In genomic region chr11:49901659-49902458, GRCm38 (mm10) we compare ENCODE assay signal across 8 mouse cellular contexts. TPM values are rescaled to one million over a fixed set of nuclear protein-coding genes. Genes with fewer than 3 reads are reported as not detected.
DNase-seq lines count a peak whose midpoint lies in the region; ATAC-seq and TF ChIP-seq lines count a peak whose summit lies in the region.

Gene Rasgef1c (plus strand): TSS chr11:49901835.

- H3K4me1 ChIP-seq in ES-Bruce4 (ENCODE audit: control insufficient read depth, insufficient read depth, low read length) = no peaks in the 10 kb centered on the region
- H3K4me1 ChIP-seq in cerebellum, adult 2 months (ENCODE audit: control insufficient read depth, insufficient read depth, low read length) = 0 out of 2 replicates have a peak, but pooled peaks cover 3% of the 10 kb centered on the region
- H3K4me1 ChIP-seq in forebrain, embryonic 15.5 days = peaks cover 4% of the 10 kb centered on the region
- H3K4me1 ChIP-seq in neural tube, embryonic 15.5 days = peaks cover 18% of the 10 kb centered on the region

- TF ChIP-seq POLR2A in ES-Bruce4 (IDR thresholded peaks at IDR 0.05; ENCODE audit: insufficient read depth, low read length) = no peak
- 0 out of 2 replicates have a peak, but pooled peaks have one; percentile 22 for TF ChIP-seq POLR2A in cerebellum, adult 2 months (IDR thresholded peaks at IDR 0.05; ENCODE audit: borderline replicate concordance, insufficient read depth, low read length)

- DNase-seq in cerebellum, adult 2 months = peak; percentile 85 to 91
- peak; percentile 71 to 80 for DNase-seq in heart, postnatal 36 days
- peak; percentile 39 to 68 for DNase-seq in layer of hippocampus, adult 18-20 months (ENCODE audit: low spot score in 2 of 2)
- DNase-seq in lung, adult 18-20 months = peak; percentile 32 to 56
- DNase-seq in thymus, adult 18-20 months = peak; percentile 5 to 9

- H3K4me3 ChIP-seq in ES-Bruce4 (ENCODE audit: low read depth, low read length) = peak within 1 kb of the TSS; percentile 61
- peak within 1 kb of the TSS; percentile 70 for H3K4me3 ChIP-seq in cerebellum, adult 2 months (replicated peaks; ENCODE audit: insufficient read depth, low read depth, low read length)
- peak within 1 kb of the TSS; percentile 81 for H3K4me3 ChIP-seq in forebrain, embryonic 15.5 days
- H3K4me3 ChIP-seq in neural tube, embryonic 15.5 days (replicated peaks) = peak within 1 kb of the TSS; percentile 77

- ATAC-seq in forebrain, embryonic 15.5 days (replicated peaks) = peak; percentile 95
- ATAC-seq in neural tube, embryonic 15.5 days (ENCODE audit: low FRiP score) = peak; percentile 92

- H3K9me3 ChIP-seq in ES-Bruce4 (replicated peaks; ENCODE audit: control insufficient read depth, insufficient read depth, low read length, poor library complexity, severe bottlenecking) = no peaks in the 10 kb centered on the region
- H3K9me3 ChIP-seq in forebrain, embryonic 15.5 days = peaks cover 7% of the 10 kb centered on the region; the same call in 1 of the 2 replicates
- 0 out of 2 replicates have a peak, but pooled peaks cover 6% of the 10 kb centered on the region for H3K9me3 ChIP-seq in neural tube, embryonic 15.5 days (replicated peaks)

- TF ChIP-seq EP300 in ES-Bruce4 (IDR thresholded peaks at IDR 0.05; ENCODE audit: insufficient read depth, low read depth, low read length) = no peak

- H3K27ac ChIP-seq in ES-Bruce4 (ENCODE audit: insufficient read depth, low read length) = no peak within 1 kb of the TSS
- no peak within 1 kb of the TSS for H3K27ac ChIP-seq in cerebellum, adult 2 months (ENCODE audit: insufficient read depth, low read length)
- no peak within 1 kb of the TSS for H3K27ac ChIP-seq in forebrain, embryonic 15.5 days (replicated peaks)
- H3K27ac ChIP-seq in neural tube, embryonic 15.5 days (replicated peaks) = peak within 1 kb of the TSS; percentile 69

- peak within 1 kb of the TSS; percentile 93 for H3K4me2 ChIP-seq in forebrain, embryonic 15.5 days (replicated peaks)
- H3K4me2 ChIP-seq in neural tube, embryonic 15.5 days = peak within 1 kb of the TSS; percentile 96

- H3K9ac ChIP-seq in ES-Bruce4 (ENCODE audit: low read depth, poor library complexity, severe bottlenecking) = peak within 1 kb of the TSS; percentile 45
- peak within 1 kb of the TSS; percentile 87 for H3K9ac ChIP-seq in forebrain, embryonic 15.5 days (replicated peaks)
- peak within 1 kb of the TSS; percentile 72 for H3K9ac ChIP-seq in neural tube, embryonic 15.5 days (replicated peaks)

- no peaks in the 10 kb centered on the region for H3K36me3 ChIP-seq in ES-Bruce4 (ENCODE audit: control insufficient read depth, insufficient read depth, low read length, poor library complexity, severe bottlenecking)
- no peaks in the 10 kb centered on the region for H3K36me3 ChIP-seq in forebrain, embryonic 15.5 days
- no peaks in the 10 kb centered on the region for H3K36me3 ChIP-seq in neural tube, embryonic 15.5 days

- WGBS in cerebellum, adult 2 months = 2% methylated on average over 90 of the region's 99 CpGs
- WGBS in forebrain, embryonic 15.5 days = 3% methylated on average over 71 of the region's 99 CpGs
- WGBS in neural tube, embryonic 15.5 days = 3% methylated on average over 73 of the region's 99 CpGs

- H3K27me3 ChIP-seq in ES-Bruce4 (ENCODE audit: control insufficient read depth, insufficient read depth, low read length, poor library complexity, severe bottlenecking) = peaks cover 5% of the 10 kb centered on the region; the same call in 1 of the 2 replicates
- no peaks in the 10 kb centered on the region for H3K27me3 ChIP-seq in cerebellum, adult 2 months (ENCODE audit: control insufficient read depth, insufficient read depth, low read length)
- peaks cover 14% of the 10 kb centered on the region for H3K27me3 ChIP-seq in forebrain, embryonic 15.5 days
- peaks cover 28% of the 10 kb centered on the region for H3K27me3 ChIP-seq in neural tube, embryonic 15.5 days (replicated peaks)

- peak; percentile 48 for TF ChIP-seq CTCF in ES-Bruce4 (IDR thresholded peaks at IDR 0.05; ENCODE audit: low read depth, low read length)
- peak; percentile 66 for TF ChIP-seq CTCF in cerebellum, adult 2 months (IDR thresholded peaks at IDR 0.05; ENCODE audit: borderline replicate concordance, insufficient read depth, low read depth, low read length)

- intact Hi-C loops in heart, postnatal 36 days (cut with DNase I) = loop anchor here (1.0 kb wide), 1 partner anchor 54 kb away; no protein-coding TSS in a partner anchor

RNA-seq across cellular contexts. Expression of gene Rasgef1c, which starts in this region (rescaled TPM):
- polyA plus RNA-seq in ES-Bruce4 (2011; ENCODE audit: insufficient read depth, insufficient read length, low read depth, missing spikeins) = not detected in 2 replicates
- polyA plus RNA-seq in cerebellum, adult 2 months (2012; rRNA removed) = 6.7 and 6.8 TPM in 2 replicates
- polyA plus RNA-seq in forebrain, embryonic 15.5 days (2015; fragmentation: Nextera tagmentation; extraction: Ambion mirVana) = 11.8 and 14.8 TPM in 2 replicates
- total RNA-seq in heart, postnatal 36 days (2021) = under 1 TPM; 0.31 to 0.46 TPM
- total RNA-seq in layer of hippocampus, adult 18-20 months (2021) = 1 to 10 TPM; 1.8 to 2.1 TPM
- 25.2 and 31.0 TPM in 2 replicates for polyA plus RNA-seq in neural tube, embryonic 15.5 days (2015; fragmentation: Nextera tagmentation; extraction: Ambion mirVana)

Comparison
In these comparisons a context has a peak if more than half of its experiments do, and no peak if none do; other contexts are left out.
1. Peak in DNase-seq in heart, postnatal 36 days; RNA of the gene not detected or under 1 TPM.
2. DNase-seq: peak in every context shown above with its lines; median percentile 88 in cerebellum, adult 2 months; 76 in heart, postnatal 36 days; 54 in layer of hippocampus, adult 18-20 months; 44 in lung, adult 18-20 months; 7 in thymus, adult 18-20 months.